Mouse (Mus musculus): ENCODE measurements around the gene 2010111I01Rik. TPM values are rescaled to one million over a fixed set of nuclear protein-coding genes. Genes with fewer than 3 reads are reported as not detected.
A peak's percentile ranks its signal among the peaks of the same experiment; 100 is the strongest.

2010111I01Rik gene
- polyA plus RNA-seq, 1 experiment from 2014 or later: 34.6 TPM

DNA sequence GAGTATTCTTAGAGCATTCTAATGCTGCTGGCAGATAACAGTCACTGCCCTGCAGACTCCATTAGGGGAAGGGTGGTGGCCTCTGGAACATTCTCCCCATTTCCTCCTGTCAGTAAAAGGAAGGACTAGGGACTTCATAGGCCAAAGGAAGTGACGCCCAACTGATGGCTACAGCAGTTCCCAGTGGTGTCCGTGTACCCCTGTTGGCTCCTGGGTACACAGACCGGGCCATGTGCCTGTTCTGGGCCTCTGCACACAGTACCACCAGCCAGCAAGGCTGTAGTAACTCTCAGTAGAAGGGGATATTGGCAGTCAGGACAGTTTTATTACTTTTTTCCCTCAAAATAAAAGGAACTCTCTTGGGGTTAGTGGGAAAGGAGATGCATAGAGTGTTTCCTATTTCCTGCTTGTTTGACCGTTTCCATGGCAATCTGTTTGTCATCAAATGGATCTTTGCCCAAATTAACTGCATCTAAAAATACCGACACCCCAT, 290.9 kb downstream of the 2010111I01Rik start:
- Histone ChIP-seq H3K27me3 (ENCODE audit: insufficient read depth, poor library complexity, severe bottlenecking) (no peaks in the 10 kb centered on the region), H3K4me1 (replicated peaks) (peaks cover 22% of the 10 kb centered on the region), H3K4me3 (no peak overlapping the region), H3K36me3 (peaks cover 5% of the 10 kb centered on the region; the same call in 1 of the 2 replicates), H3K27ac (no peak overlapping the region), H3K9me3 (no peaks in the 10 kb centered on the region)
- 91% methylated on average over 5 of the region's 5 CpGs for WGBS
- no peak for DNase-seq (ENCODE audit: low spot score)

DNA sequence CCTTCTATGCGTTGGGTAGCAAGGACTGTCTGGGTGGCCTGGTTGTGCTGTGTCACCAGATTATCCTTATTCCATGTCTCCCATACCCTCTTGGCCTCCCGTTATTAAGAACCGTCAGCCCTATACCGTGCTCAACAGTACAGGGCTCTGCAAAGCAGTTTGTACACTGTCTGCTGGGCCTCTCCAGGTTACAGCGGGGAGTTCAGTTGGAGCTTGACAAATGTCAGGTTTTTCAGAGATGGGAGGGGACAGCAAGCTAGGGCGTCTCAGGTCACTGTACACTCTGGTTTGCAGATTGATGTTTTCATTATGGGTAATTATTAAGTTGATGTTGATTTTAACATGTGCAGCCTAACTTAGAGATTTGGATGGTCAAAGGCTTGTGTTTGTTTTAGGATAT, 291.5 kb downstream of the 2010111I01Rik start:
- Histone ChIP-seq H3K27ac (no peak overlapping the region), H3K4me3 (no peak overlapping the region), H3K9me3 (no peaks in the 10 kb centered on the region), H3K36me3 (peaks cover 5% of the 10 kb centered on the region; the same call in 1 of the 2 replicates), H3K4me1 (replicated peaks) (peaks cover 27% of the 10 kb centered on the region), H3K27me3 (ENCODE audit: insufficient read depth, poor library complexity, severe bottlenecking) (no peaks in the 10 kb centered on the region)
- WGBS: 91% methylated on average over 6 of the region's 6 CpGs
- DNase-seq (ENCODE audit: low spot score): no peak

DNA sequence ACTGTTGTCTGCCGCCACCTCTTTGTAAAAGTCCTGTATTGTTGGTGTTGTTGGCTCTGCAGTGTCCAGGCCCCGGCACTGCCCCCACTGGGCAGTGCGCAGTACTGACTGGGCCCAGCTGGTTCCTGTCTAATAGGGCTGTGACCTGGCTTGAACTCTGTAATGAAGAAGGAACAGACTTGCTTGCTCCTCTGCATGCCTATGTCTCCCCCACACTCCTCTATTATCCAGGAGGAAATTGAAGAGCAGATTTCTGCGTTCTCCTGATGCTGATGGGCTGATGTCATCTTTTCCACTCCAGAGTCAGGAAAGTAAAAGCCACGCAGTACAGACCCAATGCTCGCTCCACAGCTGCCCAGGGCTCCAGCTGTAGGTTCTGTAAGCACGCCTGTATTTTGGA, 292.1 kb downstream of the 2010111I01Rik start:
- Histone ChIP-seq H3K36me3 (peaks cover 6% of the 10 kb centered on the region; the same call in 1 of the 2 replicates), H3K9me3 (no peaks in the 10 kb centered on the region), H3K27me3 (ENCODE audit: insufficient read depth, poor library complexity, severe bottlenecking) (no peaks in the 10 kb centered on the region), H3K27ac (no peak overlapping the region), H3K4me3 (no peak overlapping the region), H3K4me1 (replicated peaks) (peaks cover 34% of the 10 kb centered on the region)
- WGBS: 71% methylated on average over 7 of the region's 7 CpGs
- peak; percentile 50 for DNase-seq (ENCODE audit: low spot score)

DNA sequence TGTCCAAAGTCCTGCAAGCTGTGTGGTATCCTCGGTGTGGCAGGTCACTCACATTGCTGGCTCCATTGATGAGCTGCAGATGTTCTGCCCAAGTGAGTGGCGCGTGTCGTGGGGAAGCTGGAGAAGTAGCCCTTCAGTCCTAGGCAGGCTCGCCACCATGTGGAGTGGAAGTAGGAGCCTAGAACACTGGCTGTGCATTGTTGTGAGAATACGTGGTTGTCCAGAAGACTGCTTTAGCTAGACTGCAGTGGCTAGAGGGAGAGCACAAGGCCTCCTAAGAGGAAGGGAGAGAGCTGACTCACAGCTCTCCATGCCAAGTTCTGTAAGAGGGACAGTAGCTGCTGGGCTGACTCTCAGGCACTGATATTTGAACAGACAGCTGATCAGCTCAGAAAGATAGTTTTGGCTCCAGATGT, 293.5 kb downstream of the 2010111I01Rik start:
- Histone ChIP-seq H3K27me3 (ENCODE audit: insufficient read depth, poor library complexity, severe bottlenecking) (no peaks in the 10 kb centered on the region), H3K27ac (no peak overlapping the region), H3K4me1 (replicated peaks) (peaks cover 34% of the 10 kb centered on the region), H3K36me3 (peaks cover 10% of the 10 kb centered on the region; the same call in 1 of the 2 replicates), H3K9me3 (no peaks in the 10 kb centered on the region), H3K4me3 (no peak overlapping the region)
- 72% methylated on average over 6 of the region's 6 CpGs for WGBS
- DNase-seq (ENCODE audit: low spot score): no peak

DNA sequence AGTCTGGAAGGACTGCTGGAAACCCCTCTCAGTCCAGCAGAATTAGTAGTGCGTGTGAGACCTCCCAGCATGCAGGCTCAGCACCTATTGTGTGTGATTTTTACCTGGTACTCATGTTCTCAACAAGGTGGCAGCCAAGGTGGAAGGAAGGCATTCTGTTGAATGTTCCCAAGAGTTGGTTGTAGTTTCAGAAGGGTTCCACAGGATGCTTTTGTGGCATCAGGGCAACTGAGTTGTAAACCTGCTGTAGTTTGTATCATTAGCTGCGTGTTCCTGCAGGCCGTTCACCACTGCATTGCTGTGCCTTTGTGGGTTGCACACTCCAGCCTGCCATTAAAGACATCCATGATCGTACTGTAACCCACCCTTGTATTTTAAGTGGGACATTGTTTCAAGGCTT, 294.0 kb downstream of the 2010111I01Rik start:
- Histone ChIP-seq H3K9me3 (no peaks in the 10 kb centered on the region), H3K4me1 (replicated peaks) (peaks cover 34% of the 10 kb centered on the region), H3K4me3 (no peak overlapping the region), H3K36me3 (peaks cover 13% of the 10 kb centered on the region; the same call in 1 of the 2 replicates), H3K27ac (no peak overlapping the region), H3K27me3 (ENCODE audit: insufficient read depth, poor library complexity, severe bottlenecking) (no peaks in the 10 kb centered on the region)
- 90% methylated on average over 4 of the region's 4 CpGs for WGBS
- no peak for DNase-seq (ENCODE audit: low spot score)

DNA sequence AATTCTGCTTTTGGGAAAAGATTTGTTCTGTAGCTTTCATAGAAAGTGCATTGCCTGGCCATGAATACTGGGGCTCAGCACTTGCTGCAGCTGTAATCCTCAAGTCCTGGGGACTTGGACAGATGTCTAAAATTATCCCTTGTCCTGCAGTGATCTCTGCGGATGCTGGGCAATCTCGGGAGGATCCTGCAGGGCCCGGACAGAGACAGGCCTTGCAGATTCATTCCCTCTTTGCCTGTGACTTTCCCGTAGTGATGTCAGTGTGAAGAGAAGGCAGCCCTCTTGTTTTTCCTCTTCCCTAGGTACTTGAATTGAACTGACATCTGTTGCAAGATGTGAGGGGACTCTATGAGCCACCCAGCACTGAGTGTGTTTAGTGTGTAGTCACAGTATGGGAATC, 295.4 kb downstream of the 2010111I01Rik start:
- Histone ChIP-seq H3K27ac (peak overlapping the region; percentile 69), H3K9me3 (no peaks in the 10 kb centered on the region), H3K27me3 (ENCODE audit: insufficient read depth, poor library complexity, severe bottlenecking) (no peaks in the 10 kb centered on the region), H3K4me3 (no peak overlapping the region), H3K4me1 (replicated peaks) (peaks cover 34% of the 10 kb centered on the region), H3K36me3 (peaks cover 13% of the 10 kb centered on the region; the same call in 1 of the 2 replicates)
- 44% methylated on average over 4 of the region's 4 CpGs for WGBS
- no peak for DNase-seq (ENCODE audit: low spot score)

DNA sequence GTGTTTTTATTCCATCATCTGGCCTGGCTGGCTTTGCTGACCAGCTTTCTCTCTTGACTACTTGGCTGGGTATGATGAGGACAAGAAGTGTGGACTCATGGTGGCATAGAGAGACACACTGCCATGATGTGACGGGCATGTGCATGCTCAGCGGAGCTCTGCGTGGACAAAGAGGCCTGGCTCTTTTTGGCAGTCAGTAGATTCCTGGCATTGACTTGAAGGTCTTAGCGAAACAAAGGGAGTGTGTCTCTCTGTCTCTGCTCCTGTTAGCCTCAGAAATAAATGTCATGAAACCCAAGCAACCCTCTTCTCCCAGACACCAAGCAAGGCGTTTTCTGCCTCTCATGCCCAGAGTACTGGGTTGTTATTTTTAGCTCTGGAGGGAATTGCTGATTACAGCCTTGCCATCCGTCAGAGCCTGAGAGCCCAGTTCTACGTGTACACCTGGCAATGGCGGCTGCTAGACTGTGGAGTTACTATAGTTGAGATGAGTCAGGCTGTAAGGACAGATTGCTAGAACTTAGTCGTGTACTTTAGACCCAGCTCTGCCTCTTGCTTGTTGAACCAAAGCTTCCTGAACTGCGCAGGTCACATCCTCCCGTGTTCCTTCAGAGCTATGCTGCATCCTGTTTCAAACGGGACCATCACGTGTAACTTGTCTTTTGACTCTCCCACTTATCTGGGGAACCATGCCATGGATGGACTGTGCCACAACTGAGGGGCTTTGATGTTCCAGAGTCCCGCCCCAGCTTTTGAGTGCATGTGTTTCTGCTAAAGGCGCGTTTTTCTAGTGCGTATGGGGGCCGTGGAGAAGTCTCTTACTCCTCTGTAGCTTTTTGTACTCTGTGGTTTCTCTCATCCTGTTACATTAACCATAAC, 296.3 kb downstream of the 2010111I01Rik start:
- H3K27ac ChIP-seq: peak overlapping the region; percentile 69
- no peaks in the 10 kb centered on the region for H3K27me3 ChIP-seq (ENCODE audit: insufficient read depth, poor library complexity, severe bottlenecking)
- no peaks in the 10 kb centered on the region for H3K9me3 ChIP-seq
- H3K4me1 ChIP-seq (replicated peaks): peaks cover 34% of the 10 kb centered on the region
- peaks cover 13% of the 10 kb centered on the region; the same call in 1 of the 2 replicates for H3K36me3 ChIP-seq
- no peak overlapping the region for H3K4me3 ChIP-seq
- WGBS: 72% methylated on average over 18 of the region's 18 CpGs
- no peak for DNase-seq (ENCODE audit: low spot score)

DNA sequence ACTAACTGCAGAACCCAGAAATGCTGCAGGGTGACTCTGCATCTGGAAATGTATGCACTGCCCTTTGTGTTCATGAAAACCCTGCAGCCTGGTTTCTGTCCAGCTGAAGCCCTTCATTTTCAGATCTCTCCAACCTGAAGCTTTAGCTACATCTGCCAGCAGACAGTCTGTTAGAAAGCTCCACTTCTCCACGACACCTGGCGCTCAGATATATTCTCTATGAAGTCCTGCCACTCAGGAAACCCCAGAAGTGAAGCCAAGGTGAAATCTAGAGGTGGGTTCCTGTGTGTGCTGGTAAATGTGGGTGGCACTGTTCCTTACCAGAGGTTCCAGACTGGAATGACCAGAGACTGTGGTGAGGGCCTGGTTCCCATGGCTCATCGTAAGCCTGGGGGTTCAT, 297.0 kb downstream of the 2010111I01Rik start:
- no peaks in the 10 kb centered on the region for H3K9me3 ChIP-seq
- peaks cover 13% of the 10 kb centered on the region; the same call in 1 of the 2 replicates for H3K36me3 ChIP-seq
- H3K4me3 ChIP-seq: no peak overlapping the region
- peak overlapping the region; percentile 29; the same call in 1 of the 2 replicates for H3K27ac ChIP-seq
- no peak for DNase-seq (ENCODE audit: low spot score)
- H3K27me3 ChIP-seq (ENCODE audit: insufficient read depth, poor library complexity, severe bottlenecking): no peaks in the 10 kb centered on the region
- peaks cover 36% of the 10 kb centered on the region for H3K4me1 ChIP-seq (replicated peaks)
- WGBS: 98% methylated on average over 3 of the region's 3 CpGs

DNA sequence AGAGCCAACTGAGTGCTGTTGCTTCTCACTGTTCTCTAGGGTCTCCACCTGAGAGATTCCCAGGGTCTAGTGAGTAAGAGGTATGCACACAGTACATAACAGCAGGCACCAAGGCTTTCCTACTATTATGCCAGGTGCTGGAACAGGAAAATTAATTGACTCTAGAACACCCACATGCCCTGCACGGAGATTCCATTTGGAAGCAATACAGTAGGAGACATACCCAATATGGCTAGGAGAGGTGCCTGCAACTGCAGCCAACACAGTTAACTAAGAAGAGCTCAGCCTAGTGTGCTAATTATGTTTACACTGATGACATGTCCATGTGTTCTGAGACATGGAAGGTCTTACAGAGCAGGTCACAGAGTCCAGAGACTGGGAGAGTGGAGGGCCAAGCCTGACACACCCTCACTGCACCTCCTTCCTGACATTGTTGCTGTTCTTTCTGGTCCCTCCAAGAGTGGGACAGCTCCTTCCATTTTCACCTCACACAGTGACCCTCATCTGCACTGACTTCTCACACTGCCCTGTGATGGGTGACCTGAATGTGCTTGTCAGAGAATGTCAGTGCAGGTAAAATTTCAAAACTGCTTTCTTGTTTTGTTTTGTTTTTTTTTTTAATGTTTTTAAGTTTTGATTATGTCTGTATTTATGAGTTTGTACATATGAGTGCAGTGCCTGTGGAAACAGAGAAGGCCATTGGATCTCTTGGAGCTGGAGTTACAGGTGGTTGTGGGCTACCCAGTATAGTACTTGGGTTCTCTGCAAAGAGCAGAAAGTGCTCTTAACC, 297.7 kb downstream of the 2010111I01Rik start:
- Histone ChIP-seq H3K36me3 (0 out of 2 replicates have a peak, but pooled peaks cover 9% of the 10 kb centered on the region), H3K4me1 (replicated peaks) (peaks cover 36% of the 10 kb centered on the region), H3K4me3 (no peak overlapping the region), H3K27ac (0 out of 2 replicates have a peak overlapping the region, but pooled peaks have one; percentile 29), H3K27me3 (ENCODE audit: insufficient read depth, poor library complexity, severe bottlenecking) (no peaks in the 10 kb centered on the region), H3K9me3 (no peaks in the 10 kb centered on the region)
- DNase-seq (ENCODE audit: low spot score): no peak
- 95% methylated on average over 1 of the region's 1 CpGs for WGBS

DNA sequence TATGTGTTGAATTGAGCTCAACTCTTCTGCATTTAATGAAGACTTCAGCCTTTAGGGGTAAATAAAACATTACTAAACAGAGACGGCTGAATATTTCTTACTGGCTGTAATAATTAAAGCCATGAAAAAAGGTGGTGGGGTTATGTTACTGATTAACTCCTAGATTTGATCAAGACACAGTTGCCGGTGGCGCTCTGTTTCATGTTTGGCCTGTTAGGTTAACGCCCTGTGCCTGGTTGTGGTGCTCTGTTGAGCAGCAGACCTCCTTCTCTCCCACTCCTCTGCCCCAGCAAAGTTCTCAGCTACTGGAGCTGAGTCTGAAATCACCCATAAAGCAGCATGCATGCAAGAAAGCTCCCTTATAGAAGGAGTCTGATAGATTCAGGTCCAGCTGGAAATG, 303.7 kb downstream of the 2010111I01Rik start:
- 85% methylated on average over 4 of the region's 4 CpGs for WGBS
- Histone ChIP-seq H3K9me3 (no peaks in the 10 kb centered on the region), H3K27ac (no peak overlapping the region), H3K4me3 (no peak overlapping the region), H3K4me1 (replicated peaks) (peaks cover 28% of the 10 kb centered on the region), H3K36me3 (0 out of 2 replicates have a peak, but pooled peaks cover 1% of the 10 kb centered on the region), H3K27me3 (ENCODE audit: insufficient read depth, poor library complexity, severe bottlenecking) (peaks cover 50% of the 10 kb centered on the region)
- DNase-seq (ENCODE audit: low spot score): no peak

DNA sequence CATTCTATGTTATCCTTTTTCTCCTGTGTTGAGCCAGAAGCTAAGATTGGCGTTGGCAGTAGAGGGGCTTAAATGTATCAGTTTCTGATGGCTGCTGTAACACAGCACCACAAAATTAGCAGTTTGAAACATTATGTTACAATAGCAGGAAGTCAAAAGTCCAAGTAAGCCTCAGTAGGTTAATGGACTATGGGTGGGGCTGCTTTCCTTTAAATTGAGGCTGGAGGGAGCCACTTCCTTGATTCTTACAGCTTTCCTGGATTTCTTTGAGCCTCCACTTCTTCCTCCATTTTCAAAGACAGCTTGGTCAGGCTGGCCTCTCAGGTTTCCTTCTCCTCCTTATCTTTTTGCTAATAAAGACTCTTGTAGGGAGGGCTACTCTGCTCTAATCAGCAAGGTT, 304.1 kb downstream of the 2010111I01Rik start:
- Histone ChIP-seq H3K27ac (no peak overlapping the region), H3K27me3 (ENCODE audit: insufficient read depth, poor library complexity, severe bottlenecking) (peaks cover 52% of the 10 kb centered on the region), H3K36me3 (no peaks in the 10 kb centered on the region), H3K9me3 (no peaks in the 10 kb centered on the region), H3K4me3 (no peak overlapping the region), H3K4me1 (replicated peaks) (peaks cover 30% of the 10 kb centered on the region)
- no peak for DNase-seq (ENCODE audit: low spot score)
- 85% methylated on average over 1 of the region's 1 CpGs for WGBS

DNA sequence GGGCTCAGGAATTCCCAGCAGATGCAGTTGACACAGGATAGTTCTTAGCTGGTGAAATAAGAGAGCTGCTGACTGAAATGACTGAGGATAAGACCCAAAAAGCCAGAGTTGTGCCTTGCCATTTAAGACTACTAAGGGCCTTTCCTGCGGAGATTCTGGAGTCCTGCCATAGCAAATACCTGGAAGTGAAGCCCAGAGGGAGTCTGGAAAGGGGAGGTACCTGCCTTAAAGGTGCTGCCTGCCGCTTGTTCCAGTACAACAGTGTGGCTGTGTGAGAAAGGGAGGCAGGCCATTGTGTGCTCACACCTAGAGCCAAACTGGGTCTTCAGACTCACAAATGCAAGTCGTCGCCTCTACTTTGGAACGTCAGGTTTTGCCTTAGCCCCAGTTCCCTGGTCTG, 305.5 kb downstream of the 2010111I01Rik start:
- Histone ChIP-seq H3K4me3 (no peak overlapping the region), H3K4me1 (replicated peaks) (peaks cover 32% of the 10 kb centered on the region)
- WGBS: 26% methylated on average over 5 of the region's 5 CpGs

More for the DNA sequence above, 305.5 kb downstream of the 2010111I01Rik start:
- Histone ChIP-seq H3K36me3 (no peaks in the 10 kb centered on the region), H3K27me3 (ENCODE audit: insufficient read depth, poor library complexity, severe bottlenecking) (peaks cover 66% of the 10 kb centered on the region), H3K9me3 (no peaks in the 10 kb centered on the region), H3K27ac (no peak overlapping the region)
- no peak for DNase-seq (ENCODE audit: low spot score)

Data from hindbrain, embryonic 10.5 days (tissue).